Mouse (Mus musculus) thymus, postnatal 0 days (tissue): ENCODE measurements around the gene Gjd2. TPM values are rescaled to one million over a fixed set of nuclear protein-coding genes. Genes with fewer than 3 reads are reported as not detected.
A peak's percentile ranks its signal among the peaks of the same experiment; 100 is the strongest.

Experiments used
- DNase-seq: peaks from one replicate; pipeline ENCODE4 v3.0.0-alpha.2; 2015; ENCODE audit warnings: low spot score
- polyA plus RNA-seq: library from polyadenylated mRNA; unstranded; fragments of >200 nt; fragmentation: Nextera tagmentation; extraction: Ambion mirVana; gene quantifications from 2 replicates; pipeline ENCODE4 v1.2.1, GENCODE M21; 2015

Gjd2 gene
- polyA plus RNA-seq, 1 experiment from 2014 or later = not detected

GRCm38 (mm10) chr2:114013846-114014245, 427 bp upstream of the Gjd2 start:
- no peak for DNase-seq

GRCm38 (mm10) chr2:114012749-114013211, 639 bp downstream of the Gjd2 start:
- no peak for DNase-seq

DNA sequence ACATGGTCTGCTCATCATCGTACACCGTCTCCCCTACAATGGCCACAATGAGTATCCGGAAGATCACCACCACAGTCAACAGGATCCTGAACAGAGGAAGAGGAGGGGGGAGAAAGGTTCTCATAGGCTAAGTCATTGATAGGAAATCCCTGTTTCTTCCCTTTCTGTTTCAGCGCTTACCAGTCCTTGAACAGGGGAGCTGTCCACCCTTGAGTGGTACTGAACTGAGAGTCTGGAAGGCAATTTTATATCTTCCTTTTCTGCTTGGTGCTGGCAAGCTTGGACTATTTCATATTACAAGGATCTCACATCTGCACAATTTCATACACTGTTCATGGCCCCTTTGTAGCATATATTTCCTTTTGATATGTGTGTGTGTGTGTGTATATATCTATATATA, 1.6 kb downstream of the Gjd2 start:
- no peak for DNase-seq

DNA sequence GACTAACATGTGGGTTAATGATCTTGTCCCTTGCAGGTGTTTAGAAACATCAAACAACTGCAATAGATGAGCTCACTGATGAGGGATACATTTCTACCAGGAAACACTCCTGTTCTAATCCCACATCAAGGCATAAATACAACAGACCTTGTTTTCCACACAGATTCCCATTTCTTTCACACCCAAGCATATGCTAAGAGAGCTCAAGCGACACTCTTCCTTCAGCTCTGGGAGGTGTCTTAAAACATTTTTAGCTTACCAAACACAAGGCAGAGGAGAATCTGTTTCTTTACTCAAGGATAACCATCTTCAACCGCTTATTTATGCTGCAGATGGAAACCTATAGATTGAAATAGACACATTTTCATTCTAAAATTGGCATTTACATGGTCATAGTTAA, 5.1 kb downstream of the Gjd2 start:
- no peak for DNase-seq

GRCm38 (mm10) chr2:113997484-113997883, 15.9 kb downstream of the Gjd2 start:
- no peak for DNase-seq

DNA sequence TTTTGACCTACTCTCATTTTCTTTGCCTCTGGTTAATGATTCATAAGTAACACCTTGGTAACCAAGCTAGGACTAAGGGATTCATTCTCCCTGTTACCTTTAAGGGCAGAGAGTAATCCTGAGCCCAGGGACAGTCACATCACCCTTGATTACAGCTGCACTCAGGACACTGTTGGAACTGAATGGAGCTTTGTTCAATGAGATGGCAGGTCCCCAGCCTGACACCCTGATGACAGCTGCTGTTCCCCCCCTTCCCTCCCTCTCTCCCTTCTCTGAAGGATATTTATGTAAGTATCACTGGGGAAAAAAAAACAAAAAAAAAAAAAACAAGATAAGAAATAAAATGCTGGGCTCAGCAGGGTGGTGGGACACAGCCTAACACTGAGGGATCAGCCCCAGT, 16.5 kb downstream of the Gjd2 start:
- no peak for DNase-seq

DNA sequence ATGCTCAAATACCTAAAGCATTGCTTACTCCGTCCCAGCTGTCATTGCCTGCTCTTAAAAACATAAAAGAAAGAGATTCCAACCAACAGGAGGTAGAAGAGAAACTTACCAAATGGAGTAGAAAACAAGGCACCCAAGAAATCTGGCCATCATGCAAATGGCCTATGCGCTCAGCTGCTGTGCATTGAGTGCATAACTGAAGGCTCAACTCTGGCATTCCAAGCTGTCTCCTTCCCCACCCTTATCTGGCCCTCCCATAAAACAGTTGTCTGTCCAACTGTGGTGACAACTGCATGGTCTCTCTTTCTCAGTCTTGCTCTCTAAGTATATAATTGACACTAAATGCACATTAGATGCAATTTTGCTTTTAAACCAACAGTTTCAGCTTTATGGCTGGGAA, 28.5 kb downstream of the Gjd2 start:
- no peak for DNase-seq

GRCm38 (mm10) chr2:113980664-113981063, 32.8 kb downstream of the Gjd2 start:
- DNase-seq = no peak

DNA sequence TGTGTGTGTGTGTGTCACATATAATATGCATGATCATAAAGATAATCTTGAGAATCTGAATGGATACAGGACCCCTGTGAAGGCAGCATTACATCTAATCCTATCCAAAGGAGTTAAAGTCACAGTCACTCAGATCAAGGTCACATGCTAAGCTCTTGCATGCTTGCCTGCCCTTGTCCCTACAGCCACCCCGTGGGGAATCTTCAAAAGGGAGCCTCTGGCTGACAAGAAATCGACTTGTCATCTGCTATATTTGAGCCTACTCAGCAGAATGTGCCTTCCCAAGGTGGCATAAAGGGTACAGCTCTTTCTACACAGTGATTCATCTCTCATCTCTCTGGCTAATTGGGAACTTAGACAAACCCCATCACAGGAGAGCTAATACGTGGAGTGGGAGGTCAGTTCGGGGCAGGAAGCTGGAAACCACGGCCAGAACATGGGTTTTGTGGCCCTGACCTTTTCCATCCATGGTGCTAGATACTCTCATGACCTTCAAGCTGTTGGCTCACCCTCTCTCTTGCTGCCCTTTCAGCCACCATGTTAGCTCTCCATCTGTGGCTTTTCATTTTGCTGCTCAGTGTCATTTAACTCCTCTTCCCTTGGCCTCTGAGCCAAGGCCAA, 35.2 kb downstream of the Gjd2 start:
- DNase-seq = no peak

DNA sequence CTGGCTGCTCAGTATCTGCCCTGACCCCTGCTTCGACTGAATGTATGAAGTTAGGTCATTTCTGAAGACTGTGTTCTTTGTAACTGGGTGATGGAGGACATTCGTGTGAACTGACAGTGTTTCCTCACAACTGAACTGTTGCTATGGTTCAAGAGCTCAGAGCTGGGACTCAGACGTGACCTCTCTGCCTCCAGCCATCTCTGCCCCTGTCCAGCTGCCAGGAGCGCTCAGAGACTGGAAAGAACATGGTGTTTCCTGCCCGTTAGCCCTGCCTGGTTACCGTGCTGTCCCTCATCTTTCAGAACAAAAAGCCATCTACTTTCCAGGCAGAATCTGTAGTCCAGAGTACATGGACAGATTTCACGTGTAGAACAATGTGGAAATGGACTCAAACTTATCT, 39.5 kb downstream of the Gjd2 start:
- no peak for DNase-seq

- DNase-seq = peak; percentile 2
Measured at GRCm38 (mm10) chr2:113966421-113966820, 47.0 kb downstream of the Gjd2 start.

Other genes with a start within 250 kb of the Gjd2 start
- gene Scg5, start 184.5 kb downstream of the Gjd2 start, polyA plus RNA-seq = 2.6 and 3.2 TPM in 2 replicates
- 22.7 and 27.4 TPM in 2 replicates for gene Arhgap11a, start 165.0 kb downstream of the Gjd2 start, polyA plus RNA-seq
- 5.5 and 6.2 TPM in 2 replicates for gene Actc1, start 39.9 kb upstream of the Gjd2 start, polyA plus RNA-seq
- gene Aqr, start 173.4 kb upstream of the Gjd2 start, polyA plus RNA-seq = 53.7 and 56.7 TPM in 2 replicates
- 7.5 TPM in 2 replicates for gene Zfp770, start 187.8 kb upstream of the Gjd2 start, polyA plus RNA-seq